In the genomic region with DNA sequence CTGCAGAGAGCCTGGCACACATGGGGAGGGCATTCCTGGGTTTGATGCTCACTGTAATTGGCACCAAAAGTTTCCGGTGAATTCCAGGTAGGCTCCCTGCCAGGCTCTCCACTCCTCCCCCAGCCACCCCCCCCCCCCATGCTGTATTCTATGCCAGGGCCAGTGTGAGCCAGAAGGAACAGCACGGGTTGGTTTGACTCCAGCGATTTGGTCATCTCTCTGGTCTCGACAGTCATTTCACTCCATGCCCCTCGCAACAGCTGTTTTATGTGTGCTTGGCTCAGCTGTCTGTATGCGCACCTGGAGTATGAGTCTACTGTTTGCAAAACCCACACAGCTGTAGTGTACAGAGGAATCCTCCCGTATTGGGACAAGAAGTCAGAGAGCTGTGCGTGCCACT, we compare ENCODE assay signal across 22 mouse cellular contexts. TPM values are rescaled to one million over a fixed set of nuclear protein-coding genes. Genes with fewer than 3 reads are reported as not detected.
DNase-seq lines count a peak whose midpoint lies in the region; ATAC-seq and TF ChIP-seq lines count a peak whose summit lies in the region.
"Had no signal": no experiment of that assay in that cellular context is flagged by ENCODE, and none has a peak within 500 bp of the region (broad histone marks: within the 10 kb centered on the region; RNA-seq: fewer than 3 reads in every experiment).

No protein-coding gene starts in this region.

- H3K36me3 ChIP-seq in midbrain, postnatal 0 days (ENCODE audit: insufficient read depth, low read length), result no peaks in the 10 kb centered on the region
- H3K36me3 ChIP-seq in midbrain, embryonic 16.5 days (ENCODE audit: control insufficient read depth, insufficient read depth, low read length), result no peaks in the 10 kb centered on the region
- H3K36me3 ChIP-seq: forebrain, embryonic 10.5 days; heart, embryonic 13.5 days; liver, embryonic 12.5 days; midbrain, embryonic 10.5 days had no signal

- DNase-seq in cerebellum, postnatal 14 days, result peak; percentile 50 to 67
- no peak for DNase-seq in cerebellum, postnatal 36 days
- peak; percentile 28 for DNase-seq in midbrain, postnatal 0 days (ENCODE audit: low spot score)
- peak; percentile 65 for DNase-seq in gonadal fat pad, adult 2 months (ENCODE audit: low read depth)
- peak; percentile 18 for DNase-seq in thymus, postnatal 25 days
- no peak for DNase-seq in embryo, embryonic 11 days
- DNase-seq: adrenal gland, postnatal 36 days; B cell, adult 2 months; cerebellum, adult 9-11 months; gastrocnemius, postnatal 36 days; kidney, adult 11 months; kidney, postnatal 14 days had no signal

- H3K27ac ChIP-seq in midbrain, postnatal 0 days (ENCODE audit: low read depth, low read length), result no peak overlapping the region
- H3K27ac ChIP-seq in midbrain, embryonic 16.5 days (ENCODE audit: low read length), result no peak overlapping the region
- H3K27ac ChIP-seq: forebrain, embryonic 10.5 days; heart, embryonic 13.5 days; hindbrain, embryonic 14.5 days; liver, embryonic 12.5 days; midbrain, embryonic 10.5 days had no signal

- 84% methylated on average over 8 of the region's 8 CpGs for WGBS in midbrain, postnatal 0 days
- 78% methylated on average over 8 of the region's 8 CpGs for WGBS in midbrain, embryonic 16.5 days

- H3K4me2 ChIP-seq in midbrain, postnatal 0 days (ENCODE audit: low read depth, low read length, poor library complexity, severe bottlenecking), result no peak overlapping the region
- H3K4me2 ChIP-seq in midbrain, embryonic 16.5 days (ENCODE audit: low read length), result no peak overlapping the region
- H3K4me2 ChIP-seq: heart, embryonic 13.5 days; hindbrain, embryonic 14.5 days; liver, embryonic 12.5 days had no signal

- no peak for ATAC-seq in midbrain, postnatal 0 days (ENCODE audit: low FRiP score)
- no peak for ATAC-seq in midbrain, embryonic 16.5 days
- ATAC-seq: liver, embryonic 12.5 days had no signal

- H3K9me3 ChIP-seq in midbrain, postnatal 0 days (ENCODE audit: low read length), result no peaks in the 10 kb centered on the region
- no peaks in the 10 kb centered on the region for H3K9me3 ChIP-seq in midbrain, embryonic 16.5 days (replicated peaks; ENCODE audit: control insufficient read depth, low read length, poor library complexity, severe bottlenecking)
- H3K9me3 ChIP-seq: heart, embryonic 13.5 days; liver, embryonic 12.5 days; midbrain, embryonic 10.5 days had no signal

- H3K4me1 ChIP-seq in midbrain, postnatal 0 days (ENCODE audit: insufficient read depth, low read length), result no peaks in the 10 kb centered on the region
- no peaks in the 10 kb centered on the region for H3K4me1 ChIP-seq in midbrain, embryonic 16.5 days (ENCODE audit: control insufficient read depth, insufficient read depth, low read length)
- H3K4me1 ChIP-seq: forebrain, embryonic 10.5 days; heart, embryonic 13.5 days; midbrain, embryonic 10.5 days had no signal

- no peak overlapping the region for H3K4me3 ChIP-seq in midbrain, postnatal 0 days (ENCODE audit: low read depth, low read length)
- H3K4me3 ChIP-seq in midbrain, embryonic 16.5 days (ENCODE audit: low read depth, low read length), result no peak overlapping the region
- H3K4me3 ChIP-seq: forebrain, embryonic 10.5 days; heart, embryonic 13.5 days; liver, embryonic 12.5 days; midbrain, embryonic 10.5 days had no signal

- no peak overlapping the region for H3K9ac ChIP-seq in midbrain, postnatal 0 days (replicated peaks; ENCODE audit: low read length, poor library complexity, severe bottlenecking)
- no peak overlapping the region for H3K9ac ChIP-seq in midbrain, embryonic 16.5 days (ENCODE audit: low read depth, low read length)
- H3K9ac ChIP-seq: heart, embryonic 13.5 days; hindbrain, embryonic 14.5 days; liver, embryonic 12.5 days had no signal

- no peak for TF ChIP-seq CTCF in midbrain, postnatal 0 days (IDR thresholded peaks at IDR 0.05)

- no peaks in the 10 kb centered on the region for H3K27me3 ChIP-seq in midbrain, postnatal 0 days (ENCODE audit: insufficient read depth, low read length)
- H3K27me3 ChIP-seq in midbrain, embryonic 16.5 days (ENCODE audit: control insufficient read depth, insufficient read depth, low read depth, low read length), result no peaks in the 10 kb centered on the region

RNA-seq across cellular contexts. Expression of a gene that starts 20.0 kb away (rescaled TPM):
- 0.66 and 1.5 TPM in 2 replicates for total RNA-seq in midbrain, postnatal 0 days (2014; rRNA removed)
- polyA plus RNA-seq in midbrain, postnatal 0 days (2015; fragmentation: Nextera tagmentation; extraction: Ambion mirVana), result 0.63 and 1.3 TPM in 2 replicates
- 1.3 and 1.6 TPM in 2 replicates for polyA plus RNA-seq in midbrain, embryonic 16.5 days (2015; fragmentation: Nextera tagmentation; extraction: Ambion mirVana)
- 0.54 and 1.1 TPM in 2 replicates for polyA plus RNA-seq in gonadal fat pad, adult 2 months (2012; rRNA removed)
- total RNA-seq: gastrocnemius, postnatal 36 days had no signal

RNA-seq across cellular contexts. Expression of a gene that starts 24.2 kb away (rescaled TPM):
- total RNA-seq in midbrain, postnatal 0 days (2014; rRNA removed), result not detected in 2 replicates
- polyA plus RNA-seq in midbrain, postnatal 0 days (2015; fragmentation: Nextera tagmentation; extraction: Ambion mirVana), result not detected in 2 replicates
- polyA plus RNA-seq in midbrain, embryonic 16.5 days (2015; fragmentation: Nextera tagmentation; extraction: Ambion mirVana), result not detected in 2 replicates
- not detected in 2 replicates for polyA plus RNA-seq in gonadal fat pad, adult 2 months (2012; rRNA removed)
- total RNA-seq: adrenal gland, postnatal 36 days; gastrocnemius, postnatal 36 days; left cerebral cortex, postnatal 14 days had no signal
- polyA plus RNA-seq: embryonic facial prominence, embryonic 11.5 days; forebrain, embryonic 10.5 days; frontal cortex, adult 2 months; heart, embryonic 13.5 days; hindbrain, embryonic 14.5 days; liver, embryonic 12.5 days; lung, embryonic 16.5 days; midbrain, embryonic 10.5 days had no signal

RNA-seq across cellular contexts. Expression of a gene that starts 30.7 kb away (rescaled TPM):
- not detected in 2 replicates for total RNA-seq in midbrain, postnatal 0 days (2014; rRNA removed)
- polyA plus RNA-seq in midbrain, postnatal 0 days (2015; fragmentation: Nextera tagmentation; extraction: Ambion mirVana), result not detected in 2 replicates
- not detected in 2 replicates for polyA plus RNA-seq in midbrain, embryonic 16.5 days (2015; fragmentation: Nextera tagmentation; extraction: Ambion mirVana)
- polyA plus RNA-seq in gonadal fat pad, adult 2 months (2012; rRNA removed), result not detected in 2 replicates
- total RNA-seq: adrenal gland, postnatal 36 days; gastrocnemius, postnatal 36 days; left cerebral cortex, postnatal 14 days had no signal
- polyA plus RNA-seq: embryonic facial prominence, embryonic 11.5 days; forebrain, embryonic 10.5 days; frontal cortex, adult 2 months; heart, embryonic 13.5 days; hindbrain, embryonic 14.5 days; liver, embryonic 12.5 days; lung, embryonic 16.5 days; midbrain, embryonic 10.5 days had no signal

RNA-seq across cellular contexts. Expression of a gene that starts 40.1 kb away (rescaled TPM):
- not detected in 2 replicates for total RNA-seq in midbrain, postnatal 0 days (2014; rRNA removed)
- not detected in 2 replicates for polyA plus RNA-seq in midbrain, postnatal 0 days (2015; fragmentation: Nextera tagmentation; extraction: Ambion mirVana)
- polyA plus RNA-seq in midbrain, embryonic 16.5 days (2015; fragmentation: Nextera tagmentation; extraction: Ambion mirVana), result not detected in 2 replicates
- polyA plus RNA-seq in gonadal fat pad, adult 2 months (2012; rRNA removed), result not detected in 2 replicates
- total RNA-seq: adrenal gland, postnatal 36 days; gastrocnemius, postnatal 36 days; left cerebral cortex, postnatal 14 days had no signal
- polyA plus RNA-seq: embryonic facial prominence, embryonic 11.5 days; forebrain, embryonic 10.5 days; frontal cortex, adult 2 months; heart, embryonic 13.5 days; hindbrain, embryonic 14.5 days; liver, embryonic 12.5 days; lung, embryonic 16.5 days; midbrain, embryonic 10.5 days had no signal

RNA-seq across cellular contexts. Expression of a gene that starts 44.3 kb away (rescaled TPM):
- total RNA-seq in midbrain, postnatal 0 days (2014; rRNA removed), result 39.3 and 41.8 TPM in 2 replicates
- 67.2 and 70.6 TPM in 2 replicates for polyA plus RNA-seq in midbrain, postnatal 0 days (2015; fragmentation: Nextera tagmentation; extraction: Ambion mirVana)
- 80.9 and 81.8 TPM in 2 replicates for polyA plus RNA-seq in midbrain, embryonic 16.5 days (2015; fragmentation: Nextera tagmentation; extraction: Ambion mirVana)
- 46.0 and 47.8 TPM in 2 replicates for polyA plus RNA-seq in gonadal fat pad, adult 2 months (2012; rRNA removed)

Comparison
In these comparisons a context has a peak if more than half of its experiments do, and no peak if none do; other contexts are left out.
1. DNase-seq: peak in cerebellum, postnatal 14 days (2 of 2), midbrain, postnatal 0 days (single experiment), gonadal fat pad, adult 2 months (single experiment) and thymus, postnatal 25 days (single experiment); none in cerebellum, postnatal 36 days (0 of 2) and embryo, embryonic 11 days (single experiment).